ENCODE assay signal across 8 mouse cellular contexts in genomic region chr11:101301299-101302003, GRCm38 (mm10). TPM values are rescaled to one million over a fixed set of nuclear protein-coding genes. Genes with fewer than 3 reads are reported as not detected.
A peak's percentile ranks its signal among the peaks of the same experiment; 100 is the strongest.
DNase-seq lines count a peak whose midpoint lies in the region; ATAC-seq and TF ChIP-seq lines count a peak whose summit lies in the region.

No protein-coding gene starts in this region.

- peak overlapping the region; percentile 88 for H3K9ac ChIP-seq in forebrain, embryonic 14.5 days (ENCODE audit: low read length)
- H3K9ac ChIP-seq in liver, postnatal 0 days (replicated peaks) = peak overlapping the region; percentile 98

- ATAC-seq in forebrain, embryonic 14.5 days = peak; percentile 52; the same call in 1 of the 2 replicates
- peak; percentile 54 for ATAC-seq in liver, postnatal 0 days

- TF ChIP-seq EP300 in liver, postnatal 0 days (IDR thresholded peaks at IDR 0.05; ENCODE audit: low read depth) = no peak

- H3K4me3 ChIP-seq in cerebellum, adult 2 months (replicated peaks; ENCODE audit: insufficient read depth, low read depth, low read length) = peak overlapping the region; percentile 71
- H3K4me3 ChIP-seq in forebrain, embryonic 14.5 days (ENCODE audit: low read depth, low read length) = peak overlapping the region; percentile 87
- H3K4me3 ChIP-seq in liver, postnatal 0 days (ENCODE audit: low read depth, low read length) = peak overlapping the region; percentile 98

- TF ChIP-seq CTCF in cerebellum, adult 2 months (IDR thresholded peaks at IDR 0.05; ENCODE audit: borderline replicate concordance, insufficient read depth, low read depth, low read length) = no peak
- TF ChIP-seq CTCF in liver, postnatal 0 days (IDR thresholded peaks at IDR 0.05; ENCODE audit: low read depth) = no peak

- H3K27me3 ChIP-seq in cerebellum, adult 2 months (ENCODE audit: control insufficient read depth, insufficient read depth, low read length) = no peaks in the 10 kb centered on the region
- no peaks in the 10 kb centered on the region for H3K27me3 ChIP-seq in forebrain, embryonic 14.5 days (replicated peaks; ENCODE audit: control insufficient read depth, insufficient read depth, low read length)
- no peaks in the 10 kb centered on the region for H3K27me3 ChIP-seq in liver, postnatal 0 days (ENCODE audit: insufficient read depth, low read length)

- 12% methylated on average over 26 of the region's 26 CpGs for WGBS in cerebellum, adult 2 months
- WGBS in forebrain, embryonic 14.5 days = 15% methylated on average over 26 of the region's 26 CpGs
- 9% methylated on average over 26 of the region's 26 CpGs for WGBS in liver, postnatal 0 days (ENCODE audit: insufficient replicate concordance)

- H3K4me1 ChIP-seq in cerebellum, adult 2 months (ENCODE audit: control insufficient read depth, insufficient read depth, low read length) = peaks cover 6% of the 10 kb centered on the region
- peaks cover 10% of the 10 kb centered on the region for H3K4me1 ChIP-seq in forebrain, embryonic 14.5 days (ENCODE audit: control insufficient read depth, insufficient read depth, low read length)
- peaks cover 16% of the 10 kb centered on the region for H3K4me1 ChIP-seq in liver, postnatal 0 days (ENCODE audit: insufficient read depth)

- H3K9me3 ChIP-seq in forebrain, embryonic 14.5 days (replicated peaks; ENCODE audit: control insufficient read depth, low read length) = no peaks in the 10 kb centered on the region
- no peaks in the 10 kb centered on the region for H3K9me3 ChIP-seq in liver, postnatal 0 days (ENCODE audit: low read length)

- no peak for TF ChIP-seq POLR2A in cerebellum, adult 2 months (IDR thresholded peaks at IDR 0.05; ENCODE audit: borderline replicate concordance, insufficient read depth, low read length)

- DNase-seq in cerebellum, adult 2 months = no peak
- DNase-seq in cerebellum, adult 11 months = no peak
- DNase-seq in CD4-positive, CD25-positive, alpha-beta regulatory T cell, adult 2 months (ENCODE audit: low read depth, low spot score) = peak; percentile 15
- DNase-seq in forebrain, embryonic 14.5 days (ENCODE audit: low spot score) = no peak
- DNase-seq in liver, postnatal 0 days = no peak
- DNase-seq in ovary, postnatal 36 days (ENCODE audit: low spot score) = no peak
- DNase-seq in thymus, postnatal 4 days = no peak
- DNase-seq in lung, adult 18-20 months = no peak

- H3K4me2 ChIP-seq in forebrain, embryonic 14.5 days (ENCODE audit: low read length) = peak overlapping the region; percentile 99
- H3K4me2 ChIP-seq in liver, postnatal 0 days (ENCODE audit: low read depth, low read length) = peak overlapping the region; percentile 89

- peaks cover 28% of the 10 kb centered on the region for H3K36me3 ChIP-seq in forebrain, embryonic 14.5 days (ENCODE audit: control insufficient read depth, insufficient read depth, low read length)
- H3K36me3 ChIP-seq in liver, postnatal 0 days (replicated peaks; ENCODE audit: insufficient read depth, low read length) = peaks cover 27% of the 10 kb centered on the region

- H3K27ac ChIP-seq in cerebellum, adult 2 months (ENCODE audit: insufficient read depth, low read length) = 0 out of 2 replicates have a peak overlapping the region, but pooled peaks have one; percentile 24
- H3K27ac ChIP-seq in forebrain, embryonic 14.5 days (ENCODE audit: low read depth, low read length) = no peak overlapping the region
- H3K27ac ChIP-seq in liver, postnatal 0 days (ENCODE audit: low read depth) = peak overlapping the region; percentile 90

RNA-seq across cellular contexts. Expression of gene Becn1, which starts 0.6 kb away (rescaled TPM):
- 122 and 132 TPM in 2 replicates for polyA plus RNA-seq in cerebellum, adult 2 months (2012; rRNA removed)
- 172 and 177 TPM in 2 replicates for polyA plus RNA-seq in forebrain, embryonic 14.5 days (2014; fragmentation: Nextera tagmentation; extraction: Ambion mirVana)
- 65.1 and 72.3 TPM in 2 replicates for polyA plus RNA-seq in liver, postnatal 0 days (2015; fragmentation: Nextera tagmentation; extraction: Ambion mirVana)

RNA-seq across cellular contexts. Expression of gene Psme3, which starts 14.6 kb away (rescaled TPM):
- 98.4 and 100 TPM in 2 replicates for polyA plus RNA-seq in cerebellum, adult 2 months (2012; rRNA removed)
- polyA plus RNA-seq in forebrain, embryonic 14.5 days (2014; fragmentation: Nextera tagmentation; extraction: Ambion mirVana) = 103 and 107 TPM in 2 replicates
- polyA plus RNA-seq in liver, postnatal 0 days (2015; fragmentation: Nextera tagmentation; extraction: Ambion mirVana) = 78.4 and 78.8 TPM in 2 replicates

RNA-seq across cellular contexts. Expression of gene Coa3, which starts 22.5 kb away (rescaled TPM):
- polyA plus RNA-seq in cerebellum, adult 2 months (2012; rRNA removed) = 174 and 218 TPM in 2 replicates
- 237 and 260 TPM in 2 replicates for polyA plus RNA-seq in forebrain, embryonic 14.5 days (2014; fragmentation: Nextera tagmentation; extraction: Ambion mirVana)
- 79.9 and 86.6 TPM in 2 replicates for polyA plus RNA-seq in liver, postnatal 0 days (2015; fragmentation: Nextera tagmentation; extraction: Ambion mirVana)

RNA-seq across cellular contexts. Expression of gene Cntd1, which starts 22.6 kb away (rescaled TPM):
- polyA plus RNA-seq in cerebellum, adult 2 months (2012; rRNA removed) = 0.65 TPM in 2 replicates
- polyA plus RNA-seq in forebrain, embryonic 14.5 days (2014; fragmentation: Nextera tagmentation; extraction: Ambion mirVana) = 0.76 and 1.3 TPM in 2 replicates
- polyA plus RNA-seq in liver, postnatal 0 days (2015; fragmentation: Nextera tagmentation; extraction: Ambion mirVana) = 0.19 and 0.29 TPM in 2 replicates

RNA-seq across cellular contexts. Expression of gene Aoc2, which starts 23.4 kb away (rescaled TPM):
- 2.9 and 3.0 TPM in 2 replicates for polyA plus RNA-seq in cerebellum, adult 2 months (2012; rRNA removed)
- 0.94 and 1.1 TPM in 2 replicates for polyA plus RNA-seq in forebrain, embryonic 14.5 days (2014; fragmentation: Nextera tagmentation; extraction: Ambion mirVana)
- 0.44 and 0.60 TPM in 2 replicates for polyA plus RNA-seq in liver, postnatal 0 days (2015; fragmentation: Nextera tagmentation; extraction: Ambion mirVana)
